Mouse (Mus musculus) spleen, adult 2 months (tissue): ENCODE results near the gene Usp12.

Source experiments
- CTCF ChIP-seq: fragments of 200-500 bp; IDR thresholded peaks from 2 replicates; pipeline ENCODE4 v1.5.1; 2011; ENCODE audit warnings: mild to moderate bottlenecking, inconsistent platforms; ENCODE audit not compliant: insufficient read depth, insufficient read length, insufficient replicate concordance; ENCODE audit errors: extremely low read depth
- POLR2A ChIP-seq: fragments of 200-500 bp; IDR thresholded peaks from 2 replicates; pipeline ENCODE4 v1.6.1; 2011; ENCODE audit warnings: low read depth, low read length, inconsistent platforms

GRCm38 (mm10) chr5:146686954-146687353 lies 107.9 kb downstream of the Usp12 start:
- no peak for TF ChIP-seq CTCF
- no peak for TF ChIP-seq POLR2A
